Mouse (Mus musculus): ENCODE results near the gene Chst1. TPM values are rescaled to one million over a fixed set of nuclear protein-coding genes. Genes with fewer than 3 reads are reported as not detected.

Gene Chst1
- total and polyA plus RNA-seq, 3 experiments: 0.57 to 4.5 (median 2.3) TPM

DNA sequence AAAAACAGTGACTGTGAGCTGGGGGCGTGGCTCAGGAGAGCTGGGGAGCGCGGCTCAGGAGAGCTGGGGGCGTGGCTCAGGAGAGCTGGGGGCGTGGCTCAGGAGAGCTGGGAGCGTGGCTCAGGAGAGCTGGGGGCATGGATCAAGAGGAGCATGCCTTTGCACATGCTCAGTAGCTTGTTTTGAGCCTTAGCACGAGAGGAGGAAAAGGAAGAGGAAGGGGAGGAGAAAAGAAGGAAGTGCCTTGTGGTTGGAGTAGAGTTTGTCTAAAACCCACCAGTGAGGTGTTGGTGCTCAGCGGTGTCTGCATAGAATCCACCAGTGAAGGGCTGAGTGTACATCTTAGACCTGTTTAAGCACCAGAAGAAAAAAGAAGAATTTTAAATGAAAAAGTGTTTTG lies 41.0 kb downstream of the Chst1 start:
- Histone ChIP-seq H3K9me3 (replicated peaks) (no peaks in the 10 kb centered on the region), H3K27me3 (ENCODE audit: insufficient read depth, low read length) (no peaks in the 10 kb centered on the region), H3K4me3 (ENCODE audit: low read depth, low read length) (no peak overlapping the region), H3K4me1 (ENCODE audit: insufficient read depth, low read depth, low read length) (no peaks in the 10 kb centered on the region), H3K36me3 (replicated peaks) (no peaks in the 10 kb centered on the region)
- TF ChIP-seq CTCF (IDR thresholded peaks at IDR 0.05; ENCODE audit: low read depth, low read length) (no peak), GATA1 (IDR thresholded peaks at IDR 0.05; ENCODE audit: borderline replicate concordance, low read length) (no peak), POLR2AphosphoS5 (IDR thresholded peaks at IDR 0.05; ENCODE audit: insufficient replicate concordance, low read depth, low read length) (no peak), TAL1 (conservative IDR thresholded peaks at IDR 0.05; ENCODE audit: low read depth, low read length) (no peak), GATA2 (IDR thresholded peaks at IDR 0.05; ENCODE audit: borderline replicate concordance, low read depth, low read length) (no peak)
- DNase-seq (ENCODE audit: low spot score) (no peak), ATAC-seq (ENCODE audit: extremely low read depth, insufficient number of reproducible peaks, low FRiP score, poor library complexity, severe bottlenecking) (peak; percentile 63)

DNA sequence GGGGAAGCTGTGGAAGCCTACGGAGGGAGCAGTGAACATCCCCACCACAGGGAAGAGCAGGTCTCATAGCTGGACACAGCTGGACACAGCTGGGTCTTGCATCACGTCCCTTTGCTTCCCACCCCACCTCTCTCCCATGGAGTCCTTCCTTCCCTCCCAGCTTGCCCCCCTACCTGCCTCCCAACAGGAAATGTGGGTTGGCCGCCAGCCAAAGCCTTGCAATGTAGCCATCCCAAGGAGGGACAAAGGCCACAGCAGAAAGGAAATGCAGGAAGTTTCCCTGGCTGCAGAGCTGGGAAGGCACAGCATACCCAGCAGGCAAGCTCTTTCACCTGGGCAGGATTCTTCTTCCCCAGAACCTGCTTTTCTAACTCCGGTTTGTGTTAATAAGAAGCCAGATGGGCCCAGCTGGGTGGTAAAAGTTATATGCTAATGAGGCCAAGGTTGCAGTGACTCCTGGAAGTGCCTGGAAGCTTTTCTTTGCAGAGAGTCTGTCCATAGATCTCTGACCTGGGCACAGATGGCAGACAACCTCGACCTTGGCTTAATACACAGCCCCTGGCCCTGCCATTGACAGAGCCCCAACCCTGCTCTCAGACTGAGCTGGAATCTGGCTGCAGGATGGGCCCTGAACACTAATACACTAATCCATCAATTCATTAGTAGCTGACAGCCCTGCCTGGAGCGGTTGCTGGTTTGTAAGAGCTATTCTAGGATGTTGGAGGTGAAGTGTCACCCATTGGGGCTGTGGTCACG lies 46.0 kb downstream of the Chst1 start:
- TF ChIP-seq GATA1 (IDR thresholded peaks at IDR 0.05; ENCODE audit: borderline replicate concordance, low read length): no peak
- no peak for TF ChIP-seq CTCF (IDR thresholded peaks at IDR 0.05; ENCODE audit: low read depth, low read length)
- no peak for TF ChIP-seq TAL1 (conservative IDR thresholded peaks at IDR 0.05; ENCODE audit: low read depth, low read length)
- TF ChIP-seq GATA2 (IDR thresholded peaks at IDR 0.05; ENCODE audit: borderline replicate concordance, low read depth, low read length): no peak
- TF ChIP-seq POLR2AphosphoS5 (IDR thresholded peaks at IDR 0.05; ENCODE audit: insufficient replicate concordance, low read depth, low read length): no peak
- DNase-seq (ENCODE audit: low spot score) (no peak), ATAC-seq (ENCODE audit: extremely low read depth, insufficient number of reproducible peaks, low FRiP score, poor library complexity, severe bottlenecking) (no peak)
- no peak overlapping the region for H3K4me3 ChIP-seq (ENCODE audit: low read depth, low read length)
- no peaks in the 10 kb centered on the region for H3K4me1 ChIP-seq (ENCODE audit: insufficient read depth, low read depth, low read length)
- 0 out of 2 replicates have a peak, but pooled peaks cover 2% of the 10 kb centered on the region for H3K27me3 ChIP-seq (ENCODE audit: insufficient read depth, low read length)
- H3K36me3 ChIP-seq (replicated peaks): no peaks in the 10 kb centered on the region
- H3K9me3 ChIP-seq (replicated peaks): no peaks in the 10 kb centered on the region

DNA sequence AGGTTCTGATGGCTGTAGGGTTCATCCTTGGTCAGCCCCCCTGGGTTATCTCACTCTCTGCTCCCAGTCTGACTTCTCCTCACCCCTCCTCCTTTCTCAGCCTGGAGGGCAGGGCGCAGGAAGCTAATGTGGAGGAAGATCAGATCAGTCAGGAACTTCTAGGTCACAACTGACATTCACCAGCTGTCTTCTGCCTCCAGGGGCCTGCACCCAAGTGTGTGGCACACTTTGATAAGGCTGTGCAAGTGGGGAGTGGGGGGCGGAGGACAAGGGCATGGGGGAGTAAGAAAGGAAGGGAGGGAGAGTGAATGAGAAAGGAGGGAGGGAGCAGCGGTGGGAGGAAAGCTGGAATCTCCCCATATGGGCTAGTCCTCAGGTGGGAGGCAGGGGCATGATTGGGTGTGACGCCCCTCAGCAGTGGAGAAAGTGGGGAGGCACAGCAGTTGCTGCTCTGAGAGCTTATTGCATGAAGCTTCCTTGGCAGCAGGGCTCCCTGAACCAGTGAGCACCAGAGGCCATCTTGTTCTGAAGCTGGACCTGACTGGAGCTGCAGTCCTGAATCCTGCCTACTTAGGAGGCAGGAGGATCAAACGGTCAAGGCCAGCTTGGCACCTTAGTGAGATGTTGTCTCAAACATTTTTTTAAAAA lies 49.8 kb downstream of the Chst1 start:
- TF ChIP-seq POLR2AphosphoS5 (IDR thresholded peaks at IDR 0.05; ENCODE audit: insufficient replicate concordance, low read depth, low read length) (no peak), GATA2 (IDR thresholded peaks at IDR 0.05; ENCODE audit: borderline replicate concordance, low read depth, low read length) (no peak), CTCF (IDR thresholded peaks at IDR 0.05; ENCODE audit: low read depth, low read length) (no peak), GATA1 (IDR thresholded peaks at IDR 0.05; ENCODE audit: borderline replicate concordance, low read length) (no peak), TAL1 (conservative IDR thresholded peaks at IDR 0.05; ENCODE audit: low read depth, low read length) (no peak)
- Histone ChIP-seq H3K36me3 (replicated peaks) (no peaks in the 10 kb centered on the region), H3K4me1 (ENCODE audit: insufficient read depth, low read depth, low read length) (no peaks in the 10 kb centered on the region), H3K27me3 (ENCODE audit: insufficient read depth, low read length) (peaks cover 2% of the 10 kb centered on the region; the same call in 1 of the 2 replicates), H3K9me3 (replicated peaks) (no peaks in the 10 kb centered on the region), H3K4me3 (ENCODE audit: low read depth, low read length) (no peak overlapping the region)
- ATAC-seq (ENCODE audit: extremely low read depth, insufficient number of reproducible peaks, low FRiP score, poor library complexity, severe bottlenecking) (peak; percentile 92), DNase-seq (ENCODE audit: low spot score) (no peak)

DNA sequence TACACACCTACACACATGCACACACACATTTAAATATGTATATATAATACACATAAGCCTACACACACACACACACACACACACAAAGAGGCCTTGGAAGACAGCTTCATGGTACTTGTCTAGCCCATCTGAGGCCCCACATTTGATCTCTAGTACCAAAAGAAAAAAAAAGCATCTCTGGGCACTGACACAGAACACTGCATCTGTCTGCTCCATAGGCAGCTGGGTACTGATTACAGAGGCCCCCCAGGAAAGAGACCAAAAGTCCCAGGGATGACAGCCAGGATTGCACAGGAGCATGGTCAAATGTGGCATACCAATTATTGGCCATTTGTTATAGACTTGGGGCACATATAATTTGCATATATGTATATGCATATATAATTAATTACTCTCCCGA lies 50.9 kb downstream of the Chst1 start:
- Histone ChIP-seq H3K36me3 (replicated peaks) (no peaks in the 10 kb centered on the region), H3K4me3 (ENCODE audit: low read depth, low read length) (no peak overlapping the region), H3K4me1 (ENCODE audit: insufficient read depth, low read depth, low read length) (no peaks in the 10 kb centered on the region), H3K9me3 (replicated peaks) (no peaks in the 10 kb centered on the region), H3K27me3 (ENCODE audit: insufficient read depth, low read length) (peaks cover 2% of the 10 kb centered on the region; the same call in 1 of the 2 replicates)
- no peak for DNase-seq (ENCODE audit: low spot score)
- no peak for ATAC-seq (ENCODE audit: extremely low read depth, insufficient number of reproducible peaks, low FRiP score, poor library complexity, severe bottlenecking)
- TF ChIP-seq GATA1 (IDR thresholded peaks at IDR 0.05; ENCODE audit: borderline replicate concordance, low read length): no peak
- no peak for TF ChIP-seq TAL1 (conservative IDR thresholded peaks at IDR 0.05; ENCODE audit: low read depth, low read length)
- TF ChIP-seq GATA2 (IDR thresholded peaks at IDR 0.05; ENCODE audit: borderline replicate concordance, low read depth, low read length): no peak
- no peak for TF ChIP-seq POLR2AphosphoS5 (IDR thresholded peaks at IDR 0.05; ENCODE audit: insufficient replicate concordance, low read depth, low read length)
- no peak for TF ChIP-seq CTCF (IDR thresholded peaks at IDR 0.05; ENCODE audit: low read depth, low read length)

DNA sequence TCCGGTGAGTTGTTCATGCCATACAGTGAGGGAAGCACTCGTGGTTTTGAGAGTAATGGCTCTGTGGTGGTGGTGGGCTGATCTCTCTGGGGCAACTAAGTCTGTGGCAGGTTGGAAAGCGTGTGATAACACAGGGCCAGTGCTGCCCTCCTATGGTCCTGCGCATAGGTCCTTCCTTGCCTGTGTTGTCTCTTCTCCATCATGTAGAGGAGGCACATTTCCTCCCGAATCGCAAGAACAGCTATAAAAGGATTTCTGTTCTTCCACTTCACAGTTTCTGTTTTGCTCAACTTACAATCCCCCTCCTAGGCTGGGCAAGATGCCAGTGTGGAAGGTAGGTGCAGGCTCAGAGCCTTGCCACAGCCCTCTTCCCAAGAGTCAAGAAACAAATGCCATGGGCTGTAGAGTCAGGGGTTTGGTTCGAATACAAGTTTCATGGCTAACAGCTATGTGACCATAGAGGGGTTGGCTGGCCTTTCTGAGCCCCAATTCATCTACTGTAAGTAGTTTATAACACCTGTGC lies 51.8 kb downstream of the Chst1 start:
- Histone ChIP-seq H3K36me3 (replicated peaks) (no peaks in the 10 kb centered on the region), H3K27me3 (ENCODE audit: insufficient read depth, low read length) (peaks cover 6% of the 10 kb centered on the region; the same call in 1 of the 2 replicates), H3K4me1 (ENCODE audit: insufficient read depth, low read depth, low read length) (no peaks in the 10 kb centered on the region), H3K9me3 (replicated peaks) (no peaks in the 10 kb centered on the region), H3K4me3 (ENCODE audit: low read depth, low read length) (no peak overlapping the region)
- ATAC-seq (ENCODE audit: extremely low read depth, insufficient number of reproducible peaks, low FRiP score, poor library complexity, severe bottlenecking) (no peak), DNase-seq (ENCODE audit: low spot score) (no peak)
- TF ChIP-seq GATA2 (IDR thresholded peaks at IDR 0.05; ENCODE audit: borderline replicate concordance, low read depth, low read length) (no peak), GATA1 (IDR thresholded peaks at IDR 0.05; ENCODE audit: borderline replicate concordance, low read length) (no peak)

DNA sequence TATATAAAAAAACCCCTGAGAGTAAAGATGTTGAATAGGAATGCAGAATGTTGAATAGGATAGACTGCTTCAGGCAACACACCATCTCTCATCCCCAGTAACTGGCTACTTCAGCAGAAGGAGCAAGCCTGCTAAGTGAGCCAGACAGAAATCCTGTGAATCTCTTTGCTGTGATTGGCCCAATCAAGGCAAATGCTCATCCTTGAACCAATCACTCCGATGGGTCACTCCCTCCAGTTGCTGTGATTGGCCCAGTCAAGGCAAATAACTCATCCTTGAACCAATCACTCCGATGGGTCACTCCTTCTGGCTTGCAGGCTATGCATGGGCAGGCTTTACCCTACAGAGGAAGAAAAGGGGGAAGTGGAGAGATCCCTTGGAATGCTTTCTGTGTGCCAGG lies 57.7 kb downstream of the Chst1 start:
- TF ChIP-seq POLR2AphosphoS5 (IDR thresholded peaks at IDR 0.05; ENCODE audit: insufficient replicate concordance, low read depth, low read length) (no peak), TAL1 (conservative IDR thresholded peaks at IDR 0.05; ENCODE audit: low read depth, low read length) (no peak), GATA1 (IDR thresholded peaks at IDR 0.05; ENCODE audit: borderline replicate concordance, low read length) (no peak), GATA2 (IDR thresholded peaks at IDR 0.05; ENCODE audit: borderline replicate concordance, low read depth, low read length) (no peak), CTCF (IDR thresholded peaks at IDR 0.05; ENCODE audit: low read depth, low read length) (no peak)
- H3K27me3 ChIP-seq (ENCODE audit: insufficient read depth, low read length): peaks cover 6% of the 10 kb centered on the region; the same call in 1 of the 2 replicates
- no peaks in the 10 kb centered on the region for H3K36me3 ChIP-seq (replicated peaks)
- ATAC-seq (ENCODE audit: extremely low read depth, insufficient number of reproducible peaks, low FRiP score, poor library complexity, severe bottlenecking) (no peak), DNase-seq (ENCODE audit: low spot score) (no peak)
- H3K9me3 ChIP-seq (replicated peaks): peaks cover 11% of the 10 kb centered on the region
- no peak overlapping the region for H3K4me3 ChIP-seq (ENCODE audit: low read depth, low read length)
- H3K4me1 ChIP-seq (ENCODE audit: insufficient read depth, low read depth, low read length): no peaks in the 10 kb centered on the region

All from G1E (cell line).